ENCODE assay signal across 23 mouse cellular contexts in genomic region chr6:146476865-146477264, GRCm38 (mm10).
"Had no signal": no experiment of that assay in that cellular context is flagged by ENCODE, and none has a peak within 500 bp of the region (broad histone marks: within the 10 kb centered on the region; RNA-seq: fewer than 3 reads in every experiment).

No protein-coding gene starts in this region.

- ATAC-seq: hindbrain, postnatal 0 days; intestine, embryonic 16.5 days; liver, embryonic 12.5 days had no signal

- H3K36me3 ChIP-seq: hindbrain, embryonic 13.5 days; hindbrain, embryonic 15.5 days; kidney, embryonic 15.5 days; limb, embryonic 13.5 days; limb, embryonic 15.5 days; liver, embryonic 12.5 days had no signal

- H3K27me3 ChIP-seq: heart, embryonic 12.5 days; hindbrain, embryonic 13.5 days; hindbrain, embryonic 15.5 days; kidney, embryonic 15.5 days; limb, embryonic 13.5 days; limb, embryonic 15.5 days; liver, embryonic 12.5 days had no signal

- H3K9me3 ChIP-seq: heart, embryonic 12.5 days; hindbrain, embryonic 13.5 days; hindbrain, embryonic 15.5 days; kidney, embryonic 15.5 days; limb, embryonic 13.5 days; limb, embryonic 15.5 days; liver, embryonic 12.5 days had no signal

- DNase-seq: forebrain, postnatal 0 days; gastrocnemius, postnatal 14 days; gastrocnemius, postnatal 36 days; heart, adult 11 months; kidney, adult 11 months; kidney, adult 2 months; kidney, adult 9 months; kidney, postnatal 14 days; kidney, postnatal 36 days; layer of hippocampus, adult 9-11 months; layer of hippocampus, postnatal 36 days; left cerebral cortex, postnatal 4 days had no signal

- H3K4me3 ChIP-seq: heart, embryonic 12.5 days; hindbrain, embryonic 13.5 days; hindbrain, embryonic 15.5 days; kidney, embryonic 15.5 days; limb, embryonic 13.5 days; limb, embryonic 15.5 days; liver, embryonic 12.5 days had no signal

- H3K9ac ChIP-seq: forebrain, postnatal 0 days; heart, embryonic 12.5 days; hindbrain, embryonic 13.5 days; hindbrain, embryonic 15.5 days; kidney, embryonic 15.5 days; limb, embryonic 13.5 days; limb, embryonic 15.5 days; liver, embryonic 12.5 days; liver, embryonic 14.5 days had no signal

- H3K4me2 ChIP-seq: heart, embryonic 12.5 days; hindbrain, embryonic 13.5 days; hindbrain, embryonic 15.5 days; kidney, embryonic 15.5 days; limb, embryonic 13.5 days; limb, embryonic 15.5 days; liver, embryonic 12.5 days had no signal

- H3K27ac ChIP-seq: hindbrain, embryonic 13.5 days; hindbrain, embryonic 15.5 days; hindbrain, postnatal 0 days; kidney, embryonic 15.5 days; kidney, postnatal 0 days; limb, embryonic 13.5 days; limb, embryonic 15.5 days; liver, embryonic 12.5 days; liver, embryonic 14.5 days had no signal

- H3K4me1 ChIP-seq: hindbrain, embryonic 13.5 days; hindbrain, embryonic 15.5 days had no signal
